Mouse (Mus musculus) stomach, postnatal 0 days (tissue): Measurements from ENCODE around the gene Rhpn2.

Source experiments
- CTCF ChIP-seq: IDR thresholded peaks from 2 replicates; pipeline ENCODE4 v1.5.1; 2016; ENCODE audit warnings: antibody characterized with exemption, low read depth, mild to moderate bottlenecking, moderate library complexity
- EP300 ChIP-seq: optimal IDR thresholded peaks from 2 replicates; pipeline ENCODE3; 2016; ENCODE audit warnings: antibody characterized with exemption

DNA sequence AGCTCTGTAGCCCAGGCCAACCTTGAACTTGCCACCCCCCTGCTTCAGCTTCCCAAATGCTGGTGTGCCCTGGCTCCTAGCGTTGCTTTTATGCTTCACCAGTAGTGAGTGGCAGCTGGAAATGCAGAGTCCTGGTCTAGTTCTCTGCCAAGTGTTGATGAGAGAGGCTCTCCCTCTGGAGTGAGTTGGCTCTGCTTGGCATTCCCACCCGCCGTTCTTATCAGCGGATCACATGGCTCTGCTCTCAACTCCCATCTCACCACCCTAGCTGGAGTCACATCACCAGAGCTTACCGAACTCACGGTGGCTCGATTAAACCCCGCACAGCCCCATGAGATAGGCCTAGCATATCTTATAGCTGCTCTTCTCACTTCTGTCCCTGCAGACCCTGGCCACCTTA is 46.4 kb downstream of the Rhpn2 start:
- TF ChIP-seq CTCF: no peak
- TF ChIP-seq EP300: no peak
